Mouse (Mus musculus) spleen, postnatal 14 days (tissue): ENCODE results near the gene Pdss2.

Experiments
- DNase-seq, 2 experiments: peaks; one replicate each; pipeline ENCODE4 v3.0.0; 2021 to 2022; ENCODE audit warnings: low spot score in 2 of 2

Gene Pdss2

DNA sequence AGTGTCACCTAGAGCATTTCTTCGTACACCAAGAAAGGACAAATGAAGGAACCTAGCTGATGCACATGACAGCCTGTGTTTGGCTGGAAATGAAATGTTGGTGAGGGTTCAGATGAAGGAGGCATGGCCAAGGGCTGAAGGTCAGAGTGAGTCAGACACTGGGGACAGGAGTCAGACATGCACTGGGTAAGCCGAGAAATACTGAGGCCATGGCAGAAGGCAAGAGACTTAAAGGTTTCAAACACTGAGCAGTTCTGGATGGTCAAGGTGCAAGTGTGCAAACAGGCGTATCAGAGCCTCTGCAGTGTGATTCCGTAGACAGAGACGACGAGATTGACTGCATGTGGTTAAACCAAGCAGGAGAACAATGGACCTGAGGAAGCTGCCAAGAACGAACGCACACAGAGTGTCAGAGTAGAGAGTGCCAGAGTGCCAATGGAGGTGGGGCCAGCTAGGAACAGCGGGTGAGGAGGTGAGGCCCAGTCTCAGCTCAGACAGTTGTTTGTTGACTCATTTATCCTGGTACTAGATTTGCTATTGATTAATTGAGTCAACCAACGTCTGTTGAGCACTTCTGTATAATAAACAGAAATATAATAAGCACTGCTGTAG, 89.6 kb downstream of the Pdss2 start:
- DNase-seq, result no peak

DNA sequence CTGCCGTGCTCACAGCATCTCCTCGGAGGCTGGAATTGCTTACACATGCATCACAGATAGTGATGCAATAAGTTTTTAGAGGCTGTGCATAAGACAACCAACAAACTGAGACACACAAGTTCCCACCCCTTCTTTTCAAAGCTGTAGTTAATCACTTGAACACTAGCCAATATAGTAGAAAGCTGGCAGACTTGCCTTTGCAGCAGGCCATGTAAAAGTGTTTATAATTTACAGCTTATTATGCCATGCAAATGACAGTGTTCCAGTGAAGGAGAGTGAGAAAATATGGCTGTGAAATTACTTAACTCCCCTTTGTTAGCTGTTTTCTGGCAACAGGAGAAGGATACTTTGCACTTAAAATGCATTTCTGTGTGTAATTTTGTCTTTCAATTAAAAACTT, 90.9 kb downstream of the Pdss2 start:
- no peak for DNase-seq

DNA sequence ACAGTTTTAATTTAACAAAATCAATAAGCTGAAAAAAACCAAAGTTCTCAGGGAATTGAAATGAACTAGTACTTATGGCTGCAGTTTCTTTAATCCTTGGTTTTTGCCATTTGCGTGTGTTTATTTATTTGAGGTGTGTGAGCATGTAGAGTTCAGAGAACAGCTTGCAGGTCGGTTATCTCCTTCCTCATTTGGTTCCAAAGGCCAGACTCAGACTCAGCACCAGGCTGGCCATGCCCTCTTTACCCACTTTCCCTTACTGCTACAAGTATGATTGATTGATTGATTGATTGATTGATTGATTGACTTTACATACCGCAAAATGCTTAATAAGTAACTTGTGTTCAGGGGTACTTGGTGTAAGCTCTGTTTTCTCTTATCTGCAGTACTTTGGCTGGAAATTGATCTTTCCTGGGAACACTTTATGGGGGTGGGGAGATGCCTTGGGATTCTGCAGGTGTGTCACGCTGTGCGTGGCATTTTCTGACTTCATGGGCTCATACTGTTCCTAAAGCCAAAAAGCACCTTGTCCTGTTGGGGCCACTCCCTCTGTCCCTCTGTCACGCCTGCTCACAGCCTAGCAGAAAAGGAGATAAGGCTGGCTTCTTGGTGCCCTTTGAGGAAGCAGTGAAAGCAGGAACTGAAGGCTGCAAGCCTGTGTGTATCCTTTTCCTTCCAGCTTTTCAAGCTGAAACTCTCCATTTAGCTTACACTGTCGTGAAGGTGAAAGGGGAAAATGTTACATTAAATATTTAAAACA, 91.6 kb downstream of the Pdss2 start:
- DNase-seq, result no peak

DNA sequence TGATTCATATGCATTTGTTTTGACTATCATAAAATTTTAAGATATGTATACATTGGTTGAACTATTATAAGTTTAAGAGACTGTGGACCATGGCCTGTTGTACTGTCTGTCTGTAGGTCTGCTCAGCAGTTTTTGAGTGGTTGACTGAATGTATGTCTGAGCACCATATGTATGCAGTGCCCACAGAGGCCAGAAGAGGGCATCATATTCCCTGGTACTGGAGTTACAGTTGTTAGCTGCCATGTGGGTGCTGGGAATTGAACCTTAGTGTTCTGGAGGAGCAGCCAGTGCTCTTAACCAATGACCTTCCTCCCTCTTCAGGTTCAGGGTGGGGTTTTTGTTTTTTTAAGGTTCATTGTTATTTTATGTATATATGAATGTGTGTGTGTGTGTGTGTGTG, 93.9 kb downstream of the Pdss2 start:
- no peak for DNase-seq

DNA sequence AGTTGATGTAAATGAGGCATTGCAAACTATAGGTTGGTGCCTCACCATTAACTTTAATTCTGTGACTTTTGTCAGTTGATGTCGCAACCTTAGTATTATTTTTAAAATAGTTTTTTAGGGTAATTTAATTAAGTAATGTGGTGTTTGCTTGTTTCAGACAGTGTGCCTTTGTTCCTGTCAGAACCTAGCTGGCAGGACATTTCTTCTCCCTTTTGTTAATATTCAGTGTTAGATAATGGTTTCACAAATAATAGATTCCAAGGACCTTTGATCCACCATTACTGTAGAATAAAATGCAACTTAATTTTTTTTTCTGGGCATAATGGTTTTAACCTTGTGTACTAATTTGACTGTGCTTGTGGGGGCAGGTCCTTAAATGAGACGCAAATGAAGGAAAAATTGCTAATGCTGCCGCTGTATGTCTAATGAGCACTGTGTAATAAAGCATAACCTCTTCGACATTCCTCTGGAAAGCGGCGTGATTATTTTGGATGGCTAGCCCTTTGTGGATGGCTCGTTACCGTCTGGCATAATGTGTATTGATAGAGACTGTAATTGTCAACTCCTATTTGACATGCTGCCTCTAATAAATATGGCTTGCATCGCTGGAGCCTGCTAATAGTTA, 96.2 kb downstream of the Pdss2 start:
- DNase-seq, result no peak

DNA sequence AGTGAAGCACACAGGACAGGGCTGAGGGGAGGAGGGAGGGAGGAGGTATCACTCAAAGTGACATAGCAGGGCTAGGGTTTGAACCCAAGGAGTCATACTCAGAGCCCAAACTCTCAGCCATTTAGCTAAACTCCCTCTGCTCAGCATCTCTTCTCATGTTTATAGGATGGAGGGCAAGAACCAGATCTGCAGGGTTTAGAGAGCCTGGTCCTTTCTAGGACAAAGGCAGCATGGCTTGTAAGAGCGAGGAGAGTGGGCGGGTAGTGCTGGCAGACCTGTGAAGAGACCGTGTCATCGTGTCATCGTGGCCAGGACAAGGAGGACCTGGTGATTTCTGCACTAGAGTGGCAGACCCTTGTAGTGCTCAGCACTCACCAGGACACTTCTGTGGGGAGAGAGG, 99.7 kb downstream of the Pdss2 start:
- DNase-seq, result no peak

DNA sequence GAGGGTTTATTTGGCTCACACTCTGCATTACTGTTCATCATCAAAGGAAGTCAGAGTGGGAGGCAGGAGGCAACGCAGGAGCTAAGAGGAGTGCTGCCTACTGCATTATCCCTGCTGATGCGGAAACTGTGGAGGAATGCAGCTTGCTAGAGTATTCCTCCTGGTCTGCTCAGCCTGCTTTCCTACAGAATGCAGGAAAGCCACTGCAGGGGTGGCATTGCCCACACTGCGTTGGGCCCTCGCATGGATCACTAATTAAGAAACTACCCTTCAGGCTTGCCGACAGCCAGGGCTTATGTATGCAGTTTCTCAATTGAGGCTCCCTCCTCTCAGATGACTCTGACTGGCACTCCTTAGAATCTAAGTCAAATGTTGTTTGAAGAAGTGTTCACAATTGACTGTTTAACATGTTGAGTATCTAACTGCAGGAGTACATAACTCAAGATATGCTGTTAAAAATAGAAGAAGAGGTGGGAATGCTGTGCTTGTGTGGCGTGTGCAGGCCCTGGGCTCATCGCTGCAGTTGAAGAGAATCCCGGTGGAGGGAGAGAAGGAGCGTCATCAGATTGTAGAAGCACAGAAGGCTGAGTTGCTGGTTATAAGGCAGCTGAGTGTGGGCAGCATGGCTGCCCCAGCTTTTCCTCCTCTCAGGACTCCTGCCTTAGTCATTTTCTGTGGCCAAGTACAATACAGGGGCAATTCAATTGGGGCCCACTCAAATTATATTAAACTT, 101.3 kb downstream of the Pdss2 start:
- no peak for DNase-seq

DNA sequence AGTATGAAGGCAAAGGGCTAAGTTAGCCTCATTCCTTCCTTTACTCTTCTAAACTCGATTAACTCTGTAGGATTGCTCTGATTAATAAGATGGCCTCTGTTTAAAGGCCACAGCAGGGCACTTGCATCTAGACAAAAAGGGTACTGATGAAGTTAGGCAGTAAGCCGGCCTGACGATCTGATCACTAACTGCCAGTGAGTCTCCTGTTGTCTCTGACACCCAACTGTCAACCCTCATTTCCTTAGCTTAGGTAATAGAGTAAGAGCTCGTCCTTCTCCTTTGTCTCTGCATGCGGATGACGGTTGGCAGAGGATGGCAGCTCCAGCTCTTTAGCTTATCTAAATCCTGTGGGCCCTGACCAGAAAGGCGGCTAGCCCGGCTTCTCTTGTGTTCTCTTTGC, 102.1 kb downstream of the Pdss2 start:
- DNase-seq, result no peak

DNA sequence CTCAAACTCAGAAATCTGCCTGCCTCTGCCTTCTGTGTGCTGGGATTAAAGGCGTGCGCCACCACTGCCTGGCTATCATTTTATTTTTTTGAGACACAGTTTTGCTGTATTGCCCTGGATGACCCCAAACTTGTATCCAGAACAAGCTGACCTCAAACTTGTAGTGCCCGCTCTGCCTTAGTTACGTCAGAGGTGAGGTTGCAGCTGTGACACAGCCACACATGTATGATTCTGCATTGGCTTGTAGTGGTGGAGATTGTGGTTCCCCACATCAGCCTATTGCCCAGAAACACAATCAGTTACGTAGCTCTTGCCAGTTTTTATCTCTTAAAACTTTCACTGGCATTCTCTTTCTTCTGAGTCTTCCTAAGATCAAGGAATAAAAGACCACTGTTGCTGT, 108.5 kb downstream of the Pdss2 start:
- DNase-seq, result no peak

DNA sequence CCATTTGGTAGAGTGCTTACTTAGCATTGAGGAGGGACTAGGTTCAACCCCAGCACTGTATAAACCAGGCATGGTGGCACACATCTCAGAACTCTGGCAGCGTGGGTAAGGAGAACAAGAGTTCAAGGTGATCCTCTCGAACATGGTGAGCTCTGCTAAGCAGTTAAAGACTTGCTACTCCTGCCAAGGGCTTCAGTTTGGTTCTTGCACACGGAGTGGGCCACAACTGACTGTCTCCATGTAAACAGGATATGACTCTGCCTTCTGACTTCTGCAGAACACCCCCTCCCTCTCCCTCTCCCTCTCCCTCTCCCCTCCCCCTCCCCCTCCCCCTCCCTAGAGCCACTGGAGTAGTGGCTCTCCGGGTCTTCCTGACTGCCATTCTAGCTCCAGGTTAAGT, 109.4 kb downstream of the Pdss2 start:
- no peak for DNase-seq

DNA sequence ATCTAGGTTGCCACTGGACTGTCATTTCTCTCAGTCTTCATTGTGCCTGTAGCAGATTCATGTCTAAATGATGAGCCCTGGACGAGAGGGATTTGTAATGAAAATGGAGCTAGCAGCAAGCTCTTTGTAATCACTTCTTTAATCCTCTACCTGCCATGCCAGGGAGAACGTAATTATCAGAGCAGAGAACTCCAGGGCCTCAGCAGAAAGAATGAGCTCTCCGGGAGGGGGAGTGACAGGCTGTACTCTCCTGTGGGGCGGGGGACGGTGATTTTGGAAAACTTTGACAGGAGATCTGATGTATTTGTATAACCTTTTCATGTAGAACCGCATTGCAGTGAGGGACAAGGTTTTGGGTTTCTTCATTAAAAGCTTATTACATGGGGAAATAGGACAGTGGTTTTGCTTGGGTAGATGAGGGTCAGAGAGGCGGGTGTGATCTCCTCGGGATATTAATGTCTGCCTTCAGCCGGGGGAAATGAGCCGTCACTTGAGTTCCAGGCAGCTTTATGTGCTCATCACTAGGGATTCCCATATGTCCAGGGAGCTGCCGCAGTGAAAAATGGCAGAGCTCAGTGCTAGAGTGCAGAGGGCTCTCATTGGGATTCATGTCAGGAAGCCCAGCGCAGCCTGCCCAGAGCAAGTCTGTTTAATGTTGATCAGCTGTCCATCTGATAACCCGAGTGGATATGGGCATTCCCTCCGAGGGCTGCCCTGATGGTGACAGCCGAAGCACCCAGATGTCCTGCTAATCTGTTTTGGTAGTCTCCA, 110.8 kb downstream of the Pdss2 start:
- no peak for DNase-seq

DNA sequence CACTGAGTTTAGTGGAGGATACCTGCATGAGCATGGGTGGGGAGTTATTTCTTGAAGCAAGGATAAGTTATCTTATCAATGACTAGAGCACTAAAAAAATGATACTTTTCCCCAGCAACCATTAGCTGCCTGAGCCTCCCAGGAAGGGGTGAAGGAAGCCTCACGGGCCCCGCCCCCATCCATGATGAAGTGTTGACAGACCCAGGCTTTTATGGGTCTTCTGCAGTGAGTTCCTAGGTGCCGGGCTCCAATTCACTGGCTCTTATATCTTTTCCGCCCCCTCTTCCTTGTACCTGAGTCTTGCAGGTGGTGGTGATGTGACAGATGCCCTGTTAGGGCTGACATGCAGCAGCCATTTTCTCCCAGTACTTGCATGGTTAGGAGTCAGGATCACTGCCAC, 114.6 kb downstream of the Pdss2 start:
- DNase-seq, result no peak

DNA sequence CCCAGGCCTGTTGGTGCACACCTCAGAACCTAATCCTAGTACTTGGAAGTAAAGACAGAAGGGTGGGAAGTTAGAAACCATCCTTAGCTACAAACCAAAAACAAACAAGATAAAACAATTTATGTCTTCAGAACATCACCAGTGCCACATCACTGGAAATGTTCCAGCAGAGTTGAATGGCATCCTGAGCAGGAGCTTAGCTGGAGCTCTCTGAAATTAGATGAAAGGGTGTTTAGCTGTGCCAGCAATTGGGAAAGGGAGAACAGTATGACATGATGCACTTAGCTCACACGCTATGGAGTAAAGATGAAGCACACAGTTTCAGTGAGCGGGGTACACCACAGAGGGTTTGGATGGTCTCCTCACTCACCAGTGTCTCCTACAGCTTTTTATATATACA, 115.8 kb downstream of the Pdss2 start:
- DNase-seq, result no peak

DNA sequence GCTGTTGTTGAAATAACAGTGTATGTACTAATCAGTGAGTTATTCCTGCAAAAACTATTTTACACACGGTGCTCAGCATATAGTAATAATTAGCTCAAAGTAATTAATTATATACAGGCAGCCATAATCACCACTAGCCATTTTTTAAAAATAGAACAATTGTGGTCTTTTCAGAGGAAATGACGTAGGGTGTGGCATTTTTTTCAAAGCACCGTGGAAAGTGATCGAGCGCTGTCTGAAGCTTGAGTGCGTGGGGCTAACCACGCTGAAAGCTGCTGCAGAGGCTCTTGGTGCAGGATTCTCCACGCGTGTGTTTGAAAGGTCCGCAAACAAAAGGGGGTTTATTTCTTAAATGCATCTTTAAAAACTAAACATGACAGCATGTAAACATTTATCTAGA, 118.5 kb downstream of the Pdss2 start:
- DNase-seq, result no peak

DNA sequence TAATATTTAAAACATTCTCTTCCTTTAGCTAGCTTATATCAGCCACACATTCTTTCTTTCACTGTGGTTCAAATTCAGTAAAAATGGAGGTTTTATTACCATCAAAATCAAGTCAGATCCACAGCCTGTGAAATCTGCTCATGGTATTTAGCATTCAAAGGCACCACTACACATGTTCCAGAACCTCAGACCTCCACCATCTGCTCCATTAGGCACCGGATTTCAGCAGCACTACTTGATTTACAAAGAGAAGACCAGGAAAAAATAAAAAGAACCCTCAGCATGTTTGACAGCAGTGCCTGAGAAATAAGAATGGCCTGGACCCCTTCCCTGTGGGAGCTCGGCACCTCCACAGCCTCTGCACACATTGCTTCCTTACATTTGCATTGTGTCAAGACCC, 128.4 kb downstream of the Pdss2 start:
- no peak for DNase-seq

DNA sequence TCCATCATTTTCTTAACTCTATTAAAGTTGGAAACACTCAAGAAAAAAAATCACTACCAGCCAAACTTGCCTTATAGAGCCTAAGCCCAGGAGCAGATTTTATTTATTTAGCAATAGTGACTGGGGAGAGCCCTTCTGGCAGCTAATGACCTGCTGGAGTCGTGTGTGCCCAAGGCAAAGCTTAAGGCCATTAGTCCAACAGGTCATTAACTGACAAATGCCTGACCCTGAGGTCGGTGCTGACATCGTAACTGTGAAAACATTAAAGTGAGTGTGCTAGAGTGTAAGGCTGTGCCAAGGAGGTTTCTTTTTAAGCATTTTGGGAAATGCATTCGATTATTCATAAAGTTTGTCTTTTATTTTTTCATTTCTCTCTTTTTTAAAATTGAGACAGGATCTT, 136.6 kb downstream of the Pdss2 start:
- no peak for DNase-seq

DNA sequence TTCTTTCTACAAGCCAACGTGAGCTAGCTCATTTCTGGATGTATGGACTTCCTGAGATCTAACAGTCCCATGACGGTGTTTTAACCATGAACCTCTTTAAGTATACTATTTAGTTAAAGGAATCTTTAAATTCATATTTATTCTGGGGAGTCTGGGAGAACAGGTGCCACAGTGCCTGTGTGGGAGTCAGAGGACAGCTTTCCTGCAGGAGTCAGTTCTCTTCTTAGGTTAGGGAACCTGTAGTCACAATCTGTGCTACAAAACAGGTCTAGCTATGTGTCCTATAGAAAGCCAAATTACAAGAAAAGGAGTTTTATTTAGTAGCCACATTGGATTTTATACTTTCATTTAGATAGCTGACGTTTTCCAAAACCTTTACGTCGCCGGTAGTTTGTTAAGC, 141.7 kb downstream of the Pdss2 start:
- DNase-seq, result no peak

DNA sequence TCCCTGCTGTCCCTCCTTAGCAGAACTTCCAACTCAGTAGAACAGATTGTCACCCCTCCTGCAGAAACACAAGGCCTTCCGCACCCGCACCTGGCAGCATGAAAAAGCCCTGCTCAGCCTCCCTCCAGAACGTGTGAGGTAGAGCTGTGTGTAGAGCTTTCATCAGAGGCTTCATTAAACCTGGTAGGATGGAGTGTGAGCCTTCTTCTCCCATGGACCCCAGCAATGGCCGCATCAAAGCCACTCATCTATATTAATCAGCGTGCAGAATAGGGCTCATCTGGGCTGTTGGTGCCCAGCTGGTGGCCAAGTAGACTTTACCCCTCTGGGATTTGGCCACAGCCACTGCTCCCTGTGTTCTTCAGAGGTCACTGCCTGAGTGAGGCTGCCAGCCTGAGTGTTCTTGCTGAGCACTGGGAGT, 142.2 kb downstream of the Pdss2 start:
- no peak for DNase-seq

DNA sequence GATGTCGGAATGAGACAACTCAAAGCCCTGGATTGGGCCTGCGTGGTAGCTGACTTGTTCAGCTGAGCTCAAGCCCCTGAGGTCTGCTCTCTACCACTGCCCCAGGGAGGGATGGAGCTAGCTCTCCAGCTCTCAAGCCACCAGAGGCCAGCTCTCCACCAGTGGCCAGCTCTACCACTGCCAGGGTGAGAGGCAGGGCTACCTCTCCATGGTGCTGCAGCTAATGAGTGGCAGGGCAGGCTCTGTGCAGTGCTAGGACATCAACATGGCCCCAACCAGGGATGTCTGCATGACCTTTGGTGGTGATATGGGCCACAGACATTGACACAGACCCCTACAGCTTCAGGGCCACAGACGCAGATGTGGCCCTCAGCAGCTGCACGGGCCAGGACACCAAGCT, 144.6 kb downstream of the Pdss2 start:
- no peak for DNase-seq

DNA sequence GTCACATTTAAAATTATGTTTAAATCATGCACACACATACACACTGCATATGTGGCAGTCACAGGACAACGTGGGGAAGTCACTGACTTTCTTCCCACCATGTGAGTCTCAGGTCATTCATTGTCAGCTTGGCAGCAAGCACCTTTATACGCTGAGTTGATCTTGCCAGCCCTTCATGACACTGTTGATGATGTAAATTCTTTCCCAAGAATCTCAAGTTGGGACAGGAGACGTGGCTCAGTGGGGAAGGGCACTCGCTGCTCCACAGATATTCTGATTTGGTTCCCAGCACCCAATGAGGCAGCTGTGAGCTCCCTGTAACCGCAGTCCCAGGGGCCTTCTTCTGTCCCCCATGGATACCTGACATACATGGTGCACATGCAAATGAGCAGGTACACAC, 147.3 kb downstream of the Pdss2 start:
- DNase-seq, result no peak

DNA sequence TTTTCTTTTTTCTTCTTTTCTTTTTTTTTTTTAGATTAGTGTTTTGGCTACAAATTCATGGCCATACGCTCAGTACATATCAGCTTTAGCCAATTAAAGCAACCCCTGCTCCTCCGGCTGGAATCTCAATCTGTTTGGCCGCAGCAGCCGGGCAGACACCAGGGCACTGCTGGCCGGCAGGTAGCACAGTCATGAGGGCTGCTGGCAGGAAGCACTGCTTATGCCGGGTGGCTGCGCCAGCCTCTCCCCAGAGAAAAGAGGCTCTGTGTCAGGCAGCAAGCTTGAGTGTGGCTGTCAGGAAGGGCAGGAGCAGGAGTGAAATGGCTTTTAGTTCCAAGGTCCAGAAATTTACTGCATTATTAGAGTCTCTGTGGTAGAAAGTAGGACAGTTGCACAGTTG, 151.0 kb downstream of the Pdss2 start:
- peak in 1 of 2 experiments; percentile 21 for DNase-seq

DNA sequence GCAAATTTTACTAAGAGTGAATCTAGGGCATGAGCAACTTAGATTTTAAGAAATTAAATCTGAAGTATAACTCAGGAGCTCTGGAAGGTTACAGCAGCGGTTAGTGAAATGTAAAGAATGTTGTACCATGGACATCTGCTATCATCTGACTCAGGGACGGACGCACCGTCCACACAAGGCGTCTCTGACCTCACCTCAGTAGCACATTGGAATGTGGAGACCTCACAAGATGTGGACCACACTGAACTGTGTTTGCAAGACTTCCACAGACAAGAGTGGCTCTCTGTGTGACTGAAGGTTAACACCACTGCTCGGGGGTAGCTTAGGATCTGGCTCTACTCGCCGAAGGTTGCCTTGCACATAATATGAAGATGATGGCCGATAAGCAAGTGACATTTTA, 151.7 kb downstream of the Pdss2 start:
- DNase-seq, result no peak
